Mouse (Mus musculus) brain, embryonic 14.5 days (tissue): ENCODE results near the gene Gdf15. TPM values are rescaled to one million over a fixed set of nuclear protein-coding genes. Genes with fewer than 3 reads are reported as not detected.

Experiments used
- DNase-seq: peaks from one replicate; pipeline ENCODE4 v3.0.0-alpha.2; 2011; ENCODE audit warnings: low read depth
- CTCF ChIP-seq: fragments of 200-500 bp; IDR thresholded peaks from 2 replicates; pipeline ENCODE4 v1.5.1; 2012; ENCODE audit warnings: inconsistent platforms, mild to moderate bottlenecking, moderate library complexity, borderline replicate concordance; ENCODE audit not compliant: insufficient read depth, insufficient read length; ENCODE audit errors: extremely low read depth
- POLR2A ChIP-seq: fragments of 200-500 bp; IDR thresholded peaks from 2 replicates; pipeline ENCODE4 v1.6.1; 2012; ENCODE audit warnings: mild to moderate bottlenecking, inconsistent platforms, borderline replicate concordance; ENCODE audit not compliant: poor library complexity, insufficient read depth, insufficient read length, severe bottlenecking; ENCODE audit errors: extremely low read depth
- polyA plus RNA-seq: library from polyadenylated mRNA; depleted of rRNA; stranded (reverse); fragments of >200 nt; gene quantifications from 2 replicates; pipeline ENCODE4 v1.2.3, GENCODE M21; 2012

Gene Gdf15
- polyA plus RNA-seq, 1 experiment, result 0.26 TPM

DNA sequence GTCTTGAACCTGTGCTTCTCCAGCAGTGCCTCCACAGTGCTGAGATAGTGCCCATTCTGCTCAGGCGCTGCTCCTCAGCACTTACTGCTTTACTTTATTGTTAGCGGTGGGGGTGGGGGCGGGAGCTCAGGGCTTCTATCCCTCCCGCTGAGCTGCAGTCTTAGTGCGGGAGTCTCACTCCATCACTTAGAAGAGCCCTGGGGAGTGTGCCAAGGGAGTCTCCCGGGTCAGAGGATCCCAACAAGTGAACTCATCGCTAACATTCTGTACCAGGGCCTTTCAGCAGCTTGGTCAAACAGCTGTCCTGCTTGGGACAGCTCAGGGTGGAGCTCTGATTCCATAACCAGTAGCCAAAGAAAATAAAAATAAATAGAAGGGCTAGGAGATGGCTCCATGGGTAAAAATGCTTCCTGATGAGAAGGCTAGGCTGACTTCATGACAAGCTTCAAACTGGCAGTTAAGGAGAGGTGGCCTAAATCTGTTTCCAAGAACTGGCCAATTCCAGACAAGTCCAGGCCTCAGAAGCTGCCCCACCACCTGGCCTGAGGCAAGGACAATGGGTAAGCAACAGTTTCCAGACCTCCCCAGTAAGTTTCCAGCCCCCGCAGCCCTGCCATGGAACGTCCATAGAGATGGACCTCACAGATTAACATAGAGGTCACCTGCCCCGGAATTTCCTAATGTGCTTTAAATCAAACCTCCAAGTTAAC, 39.5 kb upstream of the Gdf15 start:
- TF ChIP-seq POLR2A (no peak), CTCF (no peak)
- no peak for DNase-seq

- peak; percentile 61 for DNase-seq
Observed at GRCm38 (mm10) chr8:70667071-70667470, 34.8 kb upstream of the Gdf15 start.

GRCm38 (mm10) chr8:70665599-70665998, 33.3 kb upstream of the Gdf15 start:
- TF ChIP-seq CTCF (no peak), POLR2A (no peak)

More at GRCm38 (mm10) chr8:70667071-70667470, 34.8 kb upstream of the Gdf15 start:
- TF ChIP-seq CTCF, result no peak
- TF ChIP-seq POLR2A, result no peak

GRCm38 (mm10) chr8:70664631-70665030, 32.4 kb upstream of the Gdf15 start:
- no peak for DNase-seq
- TF ChIP-seq CTCF (no peak), POLR2A (no peak)

More at GRCm38 (mm10) chr8:70665599-70665998, 33.3 kb upstream of the Gdf15 start:
- no peak for DNase-seq

GRCm38 (mm10) chr8:70663691-70664090, 31.4 kb upstream of the Gdf15 start:
- peak; percentile 53 for DNase-seq
- TF ChIP-seq POLR2A (no peak), CTCF (no peak)

- peak; percentile 59 for DNase-seq
- TF ChIP-seq CTCF (no peak), POLR2A (no peak)
Observed at GRCm38 (mm10) chr8:70660273-70660725, 28.0 kb upstream of the Gdf15 start, which contains the start of gene Pgpep1. Gene Pgpep1, minus strand, starts transcription at chr8:70660388.

DNA sequence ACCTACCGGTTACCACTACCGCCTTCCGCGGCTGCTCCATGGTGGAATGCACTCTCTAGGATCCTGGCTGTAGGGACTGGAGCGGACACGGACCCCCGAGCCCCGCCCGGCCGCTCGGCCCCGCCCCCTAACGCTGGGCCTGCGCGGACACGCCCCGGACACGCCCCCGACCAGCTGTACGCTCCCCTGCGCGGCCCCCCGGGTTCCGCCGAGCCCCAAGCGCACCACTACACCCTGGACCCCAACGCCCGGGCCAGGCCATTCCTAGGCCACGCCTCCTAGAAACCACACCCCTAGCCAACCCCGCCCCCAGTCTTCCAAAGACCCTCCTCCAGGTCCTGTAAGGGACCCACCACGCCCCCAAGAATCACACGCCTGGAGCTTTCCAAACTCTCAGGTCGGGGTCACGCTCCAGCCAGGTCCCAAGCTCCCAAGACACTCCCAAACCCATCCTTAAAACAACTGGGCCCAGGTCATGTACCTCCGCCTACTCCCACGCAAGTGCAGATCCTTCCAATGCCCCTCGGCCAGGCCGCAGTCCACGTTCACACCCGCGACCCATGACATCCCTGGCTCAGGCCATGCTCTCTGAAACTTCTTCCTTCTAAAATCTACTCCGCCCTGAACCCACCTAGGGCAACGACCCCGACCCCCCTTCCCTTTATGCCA, 27.5 kb upstream of the Gdf15 start:
- no peak for TF ChIP-seq CTCF
- no peak; the same call in 1 of the 2 replicates for TF ChIP-seq POLR2A

GRCm38 (mm10) chr8:70658897-70659603, 26.8 kb upstream of the Gdf15 start:
- no peak for DNase-seq
- TF ChIP-seq POLR2A, result no peak
- TF ChIP-seq CTCF, result no peak

More for the DNA sequence above, 27.5 kb upstream of the Gdf15 start:
- DNase-seq, result peak; percentile 96

DNA sequence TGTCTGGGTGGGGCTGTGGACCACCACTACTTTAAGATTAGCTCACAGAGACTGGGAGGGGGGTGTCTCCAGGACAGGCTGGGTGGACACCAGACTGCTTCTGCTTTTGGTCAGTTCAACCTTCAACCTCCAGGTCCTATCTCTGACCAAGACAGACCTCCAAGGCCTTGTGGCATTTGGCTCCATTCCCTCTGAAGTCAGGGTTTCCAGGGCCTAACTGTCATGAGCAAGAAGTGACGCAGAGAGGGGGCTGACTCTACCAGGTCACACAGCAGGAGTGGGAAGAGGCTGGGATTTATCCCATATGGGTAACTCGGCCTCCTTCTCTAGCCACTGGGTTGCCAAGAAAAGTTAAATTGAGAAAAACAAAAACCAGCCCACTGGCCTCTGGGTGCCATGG, 25.5 kb upstream of the Gdf15 start:
- DNase-seq, result no peak
- TF ChIP-seq POLR2A (no peak), CTCF (no peak)

- TF ChIP-seq POLR2A (no peak), CTCF (no peak)
- DNase-seq, result no peak
Observed at GRCm38 (mm10) chr8:70657214-70657613, 25.0 kb upstream of the Gdf15 start.

- TF ChIP-seq POLR2A, result no peak
- no peak for TF ChIP-seq CTCF
- peak; percentile 93 for DNase-seq
Observed at GRCm38 (mm10) chr8:70656193-70656790, 24.0 kb upstream of the Gdf15 start.
